Mouse (Mus musculus) hematopoietic stem cell, adult 5-6 weeks (primary cell): ENCODE results near the gene 1190002N15Rik. TPM values are rescaled to one million over a fixed set of nuclear protein-coding genes. Genes with fewer than 3 reads are reported as not detected.

Experiments used
- ATAC-seq, 2 experiments: fragments of 125-278 bp in 1 of 2; replicated peaks in 1 of 2; 2 replicates each; pipeline ENCODE4 v1.8.0; 2016 to 2017; ENCODE audit warnings: inconsistent platforms in 2 of 2, mild to moderate bottlenecking in 2 of 2, moderate number of reproducible peaks in 2 of 2, low read depth in 1 of 2, moderate TSS enrichment in 1 of 2; ENCODE audit not compliant: low FRiP score in 2 of 2, poor library complexity in 2 of 2, severe bottlenecking in 2 of 2, insufficient read depth in 1 of 2, low TSS enrichment in 1 of 2
- total RNA-seq: library from RNA; stranded (forward); fragments of 172-1452, 232-1000 nt; gene quantifications from 2 replicates; pipeline ENCODE4 v1.2.3, GENCODE M21; 2017

Gene 1190002N15Rik
- total RNA-seq, 1 experiment from 2014 or later, result 31.9 TPM

DNA sequence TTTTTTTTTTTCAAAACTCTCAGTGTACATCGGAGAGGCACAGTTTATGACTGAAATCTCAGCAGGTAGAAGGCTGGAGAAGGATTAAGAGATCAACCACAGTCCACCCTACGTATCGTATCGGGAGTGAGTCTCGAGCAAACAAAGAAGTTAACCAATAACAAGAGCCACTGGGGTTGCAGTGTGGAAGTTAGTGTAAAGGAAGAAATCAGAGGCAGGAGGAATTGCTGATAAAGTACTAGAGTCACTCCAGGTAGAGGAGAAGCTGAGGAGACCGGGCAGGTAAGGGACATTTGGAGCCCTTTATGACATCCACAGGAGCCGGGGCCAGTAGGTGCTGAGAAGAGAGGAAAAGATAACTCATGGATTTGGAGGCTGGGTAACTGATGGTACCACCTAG is 64.0 kb downstream of the 1190002N15Rik start:
- no peak for ATAC-seq

DNA sequence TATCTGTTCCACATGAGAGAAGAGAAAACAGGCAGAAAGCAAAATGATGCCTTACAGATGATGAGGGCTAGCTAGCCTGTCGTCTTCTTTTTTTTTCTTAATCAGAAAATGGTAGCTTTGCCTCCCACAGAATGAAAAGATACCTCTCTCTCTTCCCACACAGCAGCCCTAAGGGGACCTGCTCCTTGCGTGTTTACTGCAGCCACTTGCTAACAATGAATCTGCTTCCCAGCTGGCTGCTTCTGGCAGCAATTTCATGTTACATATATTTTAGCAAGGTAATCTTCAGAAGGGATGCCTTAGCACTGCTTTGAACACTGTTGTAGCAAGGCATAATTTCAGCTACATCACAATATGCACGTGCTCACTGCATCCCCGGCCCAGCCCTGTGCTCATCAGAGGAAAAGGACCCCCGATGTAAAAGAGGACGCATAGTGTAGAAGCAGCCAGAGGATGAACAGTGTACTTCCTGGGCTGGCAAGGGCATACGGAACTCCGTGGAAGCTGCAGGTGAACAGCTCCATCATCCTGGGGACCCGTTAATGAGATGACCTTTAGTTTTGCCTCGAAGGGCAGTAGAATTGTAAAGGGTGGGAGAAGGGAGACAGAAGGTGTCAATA is 64.8 kb downstream of the 1190002N15Rik start:
- ATAC-seq, result no peak

GRCm38 (mm10) chr9:94471485-94471884 is 66.4 kb downstream of the 1190002N15Rik start:
- ATAC-seq, result no peak

Other genes with a start within 250 kb of the 1190002N15Rik start
- gene Slc9a9, start 131.8 kb upstream of the 1190002N15Rik start, total RNA-seq, result 16.7 and 24.8 TPM in 2 replicates